In genomic region chr12:30199735-30200134, GRCm38 (mm10) we compare ENCODE assay signal across 9 mouse cellular contexts.
DNase-seq lines count a peak whose midpoint lies in the region; ATAC-seq and TF ChIP-seq lines count a peak whose summit lies in the region.
"Had no signal": no experiment of that assay in that cellular context is flagged by ENCODE, and none has a peak within 500 bp of the region (broad histone marks: within the 10 kb centered on the region; RNA-seq: fewer than 3 reads in every experiment).

No protein-coding gene starts in this region.

- H3K9ac ChIP-seq in forebrain, embryonic 14.5 days (ENCODE audit: low read length): no peak overlapping the region
- H3K9ac ChIP-seq in forebrain, embryonic 12.5 days: no peak overlapping the region
- H3K9ac ChIP-seq in limb, embryonic 14.5 days (ENCODE audit: low read depth, low read length, severe bottlenecking): no peak overlapping the region

- no peaks in the 10 kb centered on the region for H3K36me3 ChIP-seq in forebrain, embryonic 14.5 days (ENCODE audit: control insufficient read depth, insufficient read depth, low read length)
- H3K36me3 ChIP-seq in forebrain, embryonic 12.5 days (replicated peaks): no peaks in the 10 kb centered on the region
- H3K36me3 ChIP-seq in limb, embryonic 14.5 days (ENCODE audit: control insufficient read depth, insufficient read depth, low read length): no peaks in the 10 kb centered on the region

- ATAC-seq in forebrain, embryonic 14.5 days: peak; percentile 42; the same call in 1 of the 2 replicates
- ATAC-seq in forebrain, embryonic 12.5 days (ENCODE audit: low FRiP score): no peak
- peak; percentile 82 for ATAC-seq in frontal cortex, adult (ENCODE audit: low TSS enrichment)
- no peak for ATAC-seq in limb, embryonic 14.5 days (ENCODE audit: low FRiP score, low read depth)

- no peaks in the 10 kb centered on the region for H3K9me3 ChIP-seq in forebrain, embryonic 14.5 days (replicated peaks; ENCODE audit: control insufficient read depth, low read length)
- no peaks in the 10 kb centered on the region for H3K9me3 ChIP-seq in forebrain, embryonic 12.5 days
- no peaks in the 10 kb centered on the region for H3K9me3 ChIP-seq in limb, embryonic 14.5 days (ENCODE audit: control insufficient read depth, low read length)

- WGBS in forebrain, embryonic 14.5 days: 48% methylated on average over 2 of the region's 2 CpGs
- 40% methylated on average over 2 of the region's 2 CpGs for WGBS in forebrain, embryonic 12.5 days
- 27% methylated on average over 2 of the region's 2 CpGs for WGBS in limb, embryonic 14.5 days

- no peak overlapping the region for H3K4me2 ChIP-seq in forebrain, embryonic 14.5 days (ENCODE audit: low read length)
- H3K4me2 ChIP-seq in forebrain, embryonic 12.5 days: no peak overlapping the region
- no peak overlapping the region for H3K4me2 ChIP-seq in limb, embryonic 14.5 days (replicated peaks; ENCODE audit: low read depth, low read length, severe bottlenecking)

- H3K4me3 ChIP-seq in forebrain, embryonic 14.5 days (ENCODE audit: low read depth, low read length): no peak overlapping the region
- H3K4me3 ChIP-seq in forebrain, embryonic 12.5 days (replicated peaks): no peak overlapping the region
- no peak overlapping the region for H3K4me3 ChIP-seq in limb, embryonic 14.5 days (replicated peaks; ENCODE audit: low read length)

- no peak for TF ChIP-seq POLR2A in limb, embryonic 14.5 days (IDR thresholded peaks at IDR 0.05; ENCODE audit: borderline replicate concordance, extremely low read depth, insufficient read depth, insufficient read length)

- H3K4me1 ChIP-seq in forebrain, embryonic 14.5 days (ENCODE audit: control insufficient read depth, insufficient read depth, low read length): no peaks in the 10 kb centered on the region
- H3K4me1 ChIP-seq in forebrain, embryonic 12.5 days: no peaks in the 10 kb centered on the region
- H3K4me1 ChIP-seq in limb, embryonic 14.5 days (ENCODE audit: control insufficient read depth, insufficient read depth, low read length): 0 out of 2 replicates have a peak, but pooled peaks cover 2% of the 10 kb centered on the region

- DNase-seq in forebrain, embryonic 14.5 days (ENCODE audit: low spot score): peak; percentile 69
- DNase-seq in ovary, postnatal 14 days (ENCODE audit: low spot score): peak; percentile 43
- DNase-seq in ovary, postnatal 36 days (ENCODE audit: low spot score): no peak
- peak; percentile 48 for DNase-seq in limb, embryonic 14.5 days (ENCODE audit: low spot score)
- DNase-seq in thymus, postnatal 0 days (ENCODE audit: low spot score): no peak
- DNase-seq in testis, postnatal 14 days (ENCODE audit: low spot score): no peak

- no peak overlapping the region for H3K27ac ChIP-seq in forebrain, embryonic 14.5 days (ENCODE audit: low read depth, low read length)
- H3K27ac ChIP-seq in forebrain, embryonic 12.5 days: no peak overlapping the region
- H3K27ac ChIP-seq in limb, embryonic 14.5 days (replicated peaks; ENCODE audit: low read depth, low read length): no peak overlapping the region
- H3K27ac ChIP-seq: macrophage had no signal

- no peaks in the 10 kb centered on the region for H3K27me3 ChIP-seq in forebrain, embryonic 14.5 days (replicated peaks; ENCODE audit: control insufficient read depth, insufficient read depth, low read length)
- H3K27me3 ChIP-seq in forebrain, embryonic 12.5 days: no peaks in the 10 kb centered on the region
- no peaks in the 10 kb centered on the region for H3K27me3 ChIP-seq in limb, embryonic 14.5 days (ENCODE audit: control insufficient read depth, insufficient read depth, low read length)

Comparison
In these comparisons a context has a peak if more than half of its experiments do, and no peak if none do; other contexts are left out.
1. ATAC-seq: peak in forebrain, embryonic 14.5 days (single experiment) and frontal cortex, adult (single experiment); none in forebrain, embryonic 12.5 days (single experiment) and limb, embryonic 14.5 days (single experiment).
2. DNase-seq: peak in forebrain, embryonic 14.5 days (single experiment), ovary, postnatal 14 days (single experiment) and limb, embryonic 14.5 days (single experiment); none in ovary, postnatal 36 days (single experiment), thymus, postnatal 0 days (single experiment) and testis, postnatal 14 days (single experiment).